Mouse (Mus musculus) liver, embryonic 14.5 days (tissue): ENCODE data around the gene Gpr45. TPM values are rescaled to one million over a fixed set of nuclear protein-coding genes. Genes with fewer than 3 reads are reported as not detected.
"Not testable (repeated sequence)": the region's sequence is repeated elsewhere in the genome, so short reads cannot be mapped to it uniquely, and the experiment has no call there.

Experiments
- ATAC-seq: fragments of 200-750 bp; cut with Nextera tagmentation; 2 replicates; pipeline ENCODE4 v1.8.0; 2017; ENCODE audit warnings: moderate number of reproducible peaks, mild to moderate bottlenecking, moderate library complexity; ENCODE audit not compliant: insufficient read depth
- DNase-seq, 3 experiments: peaks; one replicate each; pipeline ENCODE4 v3.0.0-alpha.2; 2012 to 2013; ENCODE audit warnings: low read depth in 3 of 3, low spot score in 3 of 3
- H3K27ac ChIP-seq: fragments of 300-500 bp; sonication (generic); 2 replicates; pipeline ENCODE4 v1.5.1; 2014; ENCODE audit warnings: moderate library complexity, mild to moderate bottlenecking, control low read depth, inconsistent platforms
- H3K27me3 ChIP-seq: fragments of 300-500 bp; sonication (generic); 2 replicates; pipeline ENCODE4 v1.6.1; 2014; ENCODE audit warnings: mild to moderate bottlenecking, low read length, moderate library complexity; ENCODE audit not compliant: control insufficient read depth, insufficient read depth
- H3K36me3 ChIP-seq: fragments of 300-500 bp; sonication (generic); replicated peaks from 2 replicates; pipeline ENCODE4 v1.6.1; 2014; ENCODE audit warnings: low read depth; ENCODE audit not compliant: control insufficient read depth, insufficient read depth
- H3K4me1 ChIP-seq, 2 experiments: fragments of 200-500 bp in 1 of 2; fragments of 300-500 bp in 1 of 2; sonication (generic) in 1 of 2; replicated peaks; 2 replicates each; pipeline ENCODE4 v1.6.1; 2012 to 2014; ENCODE audit warnings: antibody characterized with exemption in 1 of 2, inconsistent platforms in 1 of 2, low read length in 1 of 2; ENCODE audit not compliant: control insufficient read depth in 2 of 2, insufficient read depth in 2 of 2
- H3K4me2 ChIP-seq: fragments of 300-500 bp; sonication (generic); 2 replicates; pipeline ENCODE4 v1.6.1; 2014; ENCODE audit warnings: low read depth, mild to moderate bottlenecking, control low read depth, moderate library complexity
- H3K4me3 ChIP-seq, 2 experiments: fragments of 200-500 bp in 1 of 2; fragments of 300-500 bp in 1 of 2; sonication (generic) in 1 of 2; 2 replicates each; pipeline ENCODE4 v1.5.1; 2012 to 2014; ENCODE audit warnings: low read depth in 2 of 2, low read length in 2 of 2, mild to moderate bottlenecking in 2 of 2, control low read depth in 1 of 2, inconsistent platforms in 1 of 2, moderate library complexity in 1 of 2; ENCODE audit not compliant: insufficient read depth in 1 of 2
- H3K9ac ChIP-seq: fragments of 300-500 bp; sonication (generic); replicated peaks from 2 replicates; pipeline ENCODE4 v1.6.1; 2014; ENCODE audit warnings: mild to moderate bottlenecking, control low read depth, moderate library complexity
- H3K9me3 ChIP-seq: fragments of 300-500 bp; sonication (generic); 2 replicates; pipeline ENCODE4 v1.6.1; 2016; ENCODE audit warnings: low read length, mixed read lengths; ENCODE audit not compliant: control insufficient read depth
- CTCF ChIP-seq: IDR thresholded peaks from 2 replicates; pipeline ENCODE4 v1.5.1; 2016; ENCODE audit warnings: antibody characterized with exemption, low read depth, control low read depth
- EP300 ChIP-seq: IDR thresholded peaks from 2 replicates; pipeline ENCODE4 v1.6.1; 2016; ENCODE audit warnings: antibody characterized with exemption, low read depth
- WGBS: fragments of 180-500 bp; shearing (Covaris S2); extraction: QIAGEN DNeasy Blood & Tissue Kit; methylation state at CpG from one replicate; pipeline ENCODE4 v1.1.7; 2014; ENCODE audit not compliant: insufficient replicate concordance; 5-methylcytosine and 5-hydroxymethylcytosine counted together
- polyA plus RNA-seq, 2 experiments: library from polyadenylated mRNA; depleted of rRNA in 1 of 2; stranded (reverse) in 1 of 2; unstranded in 1 of 2; fragments of >200 nt; fragmentation: Nextera tagmentation in 1 of 2; extraction: Ambion mirVana in 1 of 2; gene quantifications; 2 replicates each; pipeline versions ENCODE4 v1.2.1 to v1.2.3; 2012 to 2014

Gene Gpr45
- polyA plus RNA-seq, 2 experiments, result 0.07 to 0.24 TPM

DNA sequence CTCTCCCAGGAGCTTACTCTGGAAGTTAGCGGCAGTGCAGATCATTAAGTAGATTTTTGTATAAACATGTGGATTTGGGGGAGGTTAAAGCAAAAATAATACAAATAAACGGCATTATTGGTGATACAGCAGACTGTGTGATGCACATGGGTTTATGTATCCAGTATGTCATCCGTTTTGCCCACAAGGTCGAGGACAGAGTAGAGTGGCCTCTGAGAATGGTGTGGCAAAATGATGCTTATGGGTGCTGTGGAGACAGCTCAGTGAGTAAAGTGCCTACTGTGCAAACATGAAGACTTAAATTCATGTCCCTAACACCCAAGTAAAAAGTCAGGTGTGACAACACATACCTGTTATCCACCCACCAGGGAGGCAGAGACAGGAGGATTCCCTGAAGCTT lies 53.9 kb downstream of the Gpr45 start:
- no peaks in the 10 kb centered on the region for H3K9me3 ChIP-seq
- H3K36me3 ChIP-seq, result no peaks in the 10 kb centered on the region
- H3K27ac ChIP-seq, result no peak overlapping the region
- TF ChIP-seq EP300 (no peak), CTCF (no peak)
- no peak for ATAC-seq
- no peaks in the 10 kb centered on the region for H3K4me1 ChIP-seq
- H3K27me3 ChIP-seq, result no peaks in the 10 kb centered on the region
- 52% methylated on average over 4 of the region's 4 CpGs for WGBS
- no peak overlapping the region for H3K4me3 ChIP-seq
- no peak overlapping the region for H3K4me2 ChIP-seq
- no peak overlapping the region for H3K9ac ChIP-seq
- no peak for DNase-seq

DNA sequence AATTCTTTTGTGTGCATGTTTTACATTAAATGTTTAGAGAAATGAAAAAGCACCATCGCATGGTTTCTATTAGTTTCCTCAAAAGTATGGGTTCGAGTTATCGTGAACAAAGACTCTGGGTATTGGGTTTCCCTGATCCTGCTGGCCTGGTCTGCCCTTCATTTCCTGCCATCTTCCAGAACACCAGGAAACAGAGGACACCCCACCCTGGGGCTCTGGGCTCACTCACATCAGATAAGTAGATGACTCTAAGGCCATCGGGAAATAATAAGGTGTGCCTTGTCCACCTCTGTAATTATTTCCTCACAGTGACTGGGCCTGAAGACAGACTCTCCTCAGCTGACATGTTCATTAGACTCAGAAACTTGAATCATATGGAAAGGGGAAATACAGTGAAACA lies 57.8 kb downstream of the Gpr45 start:
- no peak for TF ChIP-seq EP300
- ATAC-seq (no peak), DNase-seq (no peak)
- Histone ChIP-seq H3K9ac (no peak overlapping the region), H3K27ac (no peak overlapping the region), H3K27me3 (no peaks in the 10 kb centered on the region), H3K9me3 (no peaks in the 10 kb centered on the region), H3K4me2 (no peak overlapping the region), H3K4me1 (no peaks in the 10 kb centered on the region), H3K36me3 (no peaks in the 10 kb centered on the region), H3K4me3 (no peak overlapping the region)
- WGBS, result 80% methylated on average over 4 of the region's 4 CpGs

DNA sequence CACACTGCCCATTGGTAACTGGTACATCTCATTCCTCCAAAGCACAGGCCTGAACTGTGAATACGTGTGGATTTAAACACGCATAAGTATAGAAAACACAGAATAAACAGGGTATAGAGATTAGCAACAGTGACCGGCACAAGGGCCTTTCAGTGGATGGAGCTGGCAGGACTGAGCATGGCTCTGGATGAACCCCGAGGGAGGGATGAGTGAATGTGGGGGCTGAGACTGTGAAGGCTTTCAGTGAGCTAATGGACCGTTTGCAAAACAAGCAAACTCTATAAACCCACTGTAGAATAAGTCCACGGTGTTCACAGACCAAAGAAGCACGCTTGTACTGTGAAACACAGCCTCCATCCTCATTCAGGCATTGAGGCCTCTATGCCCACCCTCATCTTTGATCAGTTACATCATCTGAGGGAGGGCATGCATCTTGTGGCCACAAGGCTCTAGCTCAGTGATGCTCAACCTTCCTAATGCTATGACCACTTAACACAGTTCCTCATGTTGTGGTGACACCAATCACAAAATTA lies 62.5 kb downstream of the Gpr45 start:
- not testable (repeated sequence) for ATAC-seq, H3K4me3 ChIP-seq, H3K36me3 ChIP-seq, H3K27me3 ChIP-seq, H3K4me1 ChIP-seq, H3K4me2 ChIP-seq, H3K9me3 ChIP-seq, H3K9ac ChIP-seq, H3K27ac ChIP-seq, DNase-seq
- WGBS, result 65% methylated on average over 7 of the region's 7 CpGs

DNA sequence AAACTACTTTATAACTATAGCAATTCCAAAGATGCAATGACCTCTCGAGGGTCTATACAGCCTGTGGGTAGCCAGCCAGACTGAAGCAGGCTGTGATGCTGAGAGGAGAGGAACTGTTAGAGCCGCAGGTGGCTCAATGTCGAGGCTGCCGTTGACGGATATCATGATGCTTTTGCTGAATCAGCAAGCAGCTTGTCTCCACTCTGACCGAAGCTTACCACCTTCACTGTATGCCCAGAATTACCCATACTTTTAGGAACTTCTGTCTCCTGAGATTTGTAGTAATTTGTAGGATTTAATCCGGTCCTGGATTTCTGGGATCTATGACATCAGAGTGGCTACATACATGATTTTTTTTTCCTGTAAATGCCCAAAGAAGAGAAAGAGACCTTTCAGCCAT lies 83.3 kb downstream of the Gpr45 start:
- Histone ChIP-seq H3K36me3 (no peaks in the 10 kb centered on the region), H3K9me3 (no peaks in the 10 kb centered on the region), H3K4me3 (no peak overlapping the region), H3K27me3 (no peaks in the 10 kb centered on the region), H3K4me2 (no peak overlapping the region), H3K27ac (no peak overlapping the region), H3K4me1 (no peaks in the 10 kb centered on the region), H3K9ac (no peak overlapping the region)
- DNase-seq (no peak), ATAC-seq (no peak)
- no peak for TF ChIP-seq EP300
- no peak for TF ChIP-seq CTCF
- WGBS, result 64% methylated on average over 7 of the region's 7 CpGs

DNA sequence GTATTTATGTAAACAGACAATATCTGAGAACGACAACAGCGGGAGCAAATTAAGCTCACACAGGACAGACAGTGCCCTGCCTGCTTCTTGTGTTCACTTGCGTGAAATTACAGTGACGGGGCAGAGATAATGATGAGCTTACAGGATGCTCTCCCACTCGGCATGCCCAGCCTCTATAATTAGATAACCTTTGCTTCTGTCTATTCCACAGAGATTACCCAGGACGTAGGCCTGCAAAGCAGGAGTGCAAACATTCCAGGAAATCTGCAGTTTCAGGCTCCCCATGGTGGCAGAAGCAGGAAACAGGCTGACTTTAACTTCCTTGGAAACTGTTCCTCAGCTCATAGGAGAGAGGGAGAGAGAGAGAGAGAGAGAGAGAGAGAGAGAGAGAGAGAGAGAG lies 89.6 kb downstream of the Gpr45 start:
- ATAC-seq, result no peak
- no peaks in the 10 kb centered on the region for H3K36me3 ChIP-seq
- H3K9ac ChIP-seq, result no peak overlapping the region
- H3K4me1 ChIP-seq, result no peaks in the 10 kb centered on the region
- no peaks in the 10 kb centered on the region for H3K9me3 ChIP-seq
- H3K27ac ChIP-seq, result no peak overlapping the region
- no peak overlapping the region for H3K4me3 ChIP-seq
- 44% methylated on average over 6 of the region's 6 CpGs for WGBS
- TF ChIP-seq CTCF, result no peak
- no peak for TF ChIP-seq EP300
- DNase-seq, result no peak
- no peak overlapping the region for H3K4me2 ChIP-seq
- H3K27me3 ChIP-seq, result no peaks in the 10 kb centered on the region
